Mouse (Mus musculus): ENCODE results near the gene Bbs9. TPM values are rescaled to one million over a fixed set of nuclear protein-coding genes. Genes with fewer than 3 reads are reported as not detected.

Gene Bbs9
- polyA plus RNA-seq, 1 experiment from 2014 or later: 20.4 TPM

GRCm38 (mm10) chr9:22786006-22786405 is 310.5 kb downstream of the Bbs9 start:
- Histone ChIP-seq H3K4me1 (no peaks in the 10 kb centered on the region), H3K36me3 (replicated peaks) (no peaks in the 10 kb centered on the region), H3K4me2 (no peak overlapping the region), H3K27me3 (no peaks in the 10 kb centered on the region), H3K9ac (no peak overlapping the region), H3K27ac (no peak overlapping the region), H3K9me3 (no peaks in the 10 kb centered on the region), H3K4me3 (replicated peaks) (no peak overlapping the region)
- no peak for ATAC-seq (ENCODE audit: low FRiP score)
- WGBS: 91% methylated on average over 4 of the region's 4 CpGs

GRCm38 (mm10) chr9:22788423-22788822 is 312.9 kb downstream of the Bbs9 start:
- Histone ChIP-seq H3K27me3 (no peaks in the 10 kb centered on the region), H3K4me1 (peaks cover 10% of the 10 kb centered on the region; the same call in 1 of the 2 replicates), H3K4me2 (no peak overlapping the region), H3K27ac (no peak overlapping the region), H3K4me3 (replicated peaks) (no peak overlapping the region), H3K9ac (no peak overlapping the region), H3K9me3 (no peaks in the 10 kb centered on the region), H3K36me3 (replicated peaks) (no peaks in the 10 kb centered on the region)
- WGBS: 90% methylated on average over 4 of the region's 4 CpGs
- no peak for ATAC-seq (ENCODE audit: low FRiP score)

- H3K9me3 ChIP-seq: no peaks in the 10 kb centered on the region
- no peak for ATAC-seq (ENCODE audit: low FRiP score)
- no peak overlapping the region for H3K27ac ChIP-seq
- peaks cover 10% of the 10 kb centered on the region; the same call in 1 of the 2 replicates for H3K4me1 ChIP-seq
- H3K4me2 ChIP-seq: no peak overlapping the region
- no peaks in the 10 kb centered on the region for H3K27me3 ChIP-seq
- no peak overlapping the region for H3K9ac ChIP-seq
- 90% methylated on average over 4 of the region's 4 CpGs for WGBS
- H3K36me3 ChIP-seq (replicated peaks): no peaks in the 10 kb centered on the region
- H3K4me3 ChIP-seq (replicated peaks): no peak overlapping the region
Observed at GRCm38 (mm10) chr9:22788850-22789249, 313.3 kb downstream of the Bbs9 start.

DNA sequence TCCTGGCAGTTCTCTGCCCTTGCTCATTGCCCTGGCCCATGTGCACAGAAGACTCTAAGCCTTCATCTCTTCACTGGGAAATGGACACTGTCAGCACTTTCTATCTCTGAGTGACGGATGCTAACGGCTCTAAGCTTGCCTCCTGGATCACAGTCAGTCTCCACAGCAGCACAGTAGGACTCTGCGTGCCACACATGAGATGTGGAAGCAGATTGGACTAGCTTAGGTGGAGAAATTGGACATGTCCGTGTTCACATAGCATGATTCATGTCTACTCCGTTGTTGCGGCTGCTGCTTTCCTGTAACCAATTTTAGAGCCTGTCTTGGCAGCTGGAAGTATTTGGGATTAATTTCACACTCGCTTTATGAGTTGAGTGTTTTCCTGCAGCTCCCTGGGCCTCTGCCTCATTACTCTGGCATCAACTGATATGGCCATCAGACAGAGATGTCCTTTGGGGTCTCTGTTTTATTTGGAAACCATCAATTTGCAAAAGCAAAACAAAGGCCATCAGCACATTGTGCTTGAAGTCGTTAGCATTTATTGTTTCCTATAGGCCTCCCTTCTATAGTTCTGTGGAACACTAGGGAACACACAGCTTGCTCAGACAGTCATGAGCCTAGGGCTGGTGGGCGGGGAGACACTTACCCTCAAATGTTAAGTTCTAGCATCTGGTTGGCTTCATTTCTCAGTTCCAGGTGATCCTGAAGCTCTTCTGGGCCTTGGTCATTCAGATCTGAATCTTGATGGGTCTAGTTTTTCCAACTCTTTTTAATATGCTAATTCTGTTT is 314.1 kb downstream of the Bbs9 start:
- Histone ChIP-seq H3K9ac (no peak overlapping the region), H3K27me3 (no peaks in the 10 kb centered on the region), H3K4me1 (peaks cover 10% of the 10 kb centered on the region; the same call in 1 of the 2 replicates), H3K9me3 (no peaks in the 10 kb centered on the region), H3K27ac (no peak overlapping the region), H3K4me2 (no peak overlapping the region), H3K36me3 (replicated peaks) (no peaks in the 10 kb centered on the region), H3K4me3 (replicated peaks) (no peak overlapping the region)
- WGBS: 81% methylated on average over 9 of the region's 9 CpGs
- no peak for ATAC-seq (ENCODE audit: low FRiP score)

DNA sequence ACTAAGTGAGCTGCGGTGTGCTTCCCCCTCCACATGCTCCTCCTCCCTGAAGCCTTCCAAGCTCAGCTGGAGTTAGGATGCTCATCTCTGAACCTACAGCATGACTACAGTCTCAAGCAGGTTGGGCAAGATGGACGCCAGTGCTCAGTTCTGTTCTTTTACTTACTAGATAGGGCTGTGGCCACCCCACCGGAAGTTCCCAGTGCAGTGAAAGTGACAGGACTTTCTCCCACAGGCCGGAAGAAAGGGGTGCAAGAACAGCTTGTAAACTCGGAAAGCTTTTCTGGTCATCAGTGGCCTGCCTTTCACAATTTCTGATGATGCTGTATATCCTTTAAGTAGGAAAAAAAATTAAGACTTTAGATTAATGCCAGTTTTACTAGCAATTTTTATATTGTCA is 315.7 kb downstream of the Bbs9 start:
- Histone ChIP-seq H3K9me3 (no peaks in the 10 kb centered on the region), H3K36me3 (replicated peaks) (no peaks in the 10 kb centered on the region), H3K4me3 (replicated peaks) (no peak overlapping the region), H3K27me3 (no peaks in the 10 kb centered on the region), H3K27ac (no peak overlapping the region), H3K4me1 (peaks cover 10% of the 10 kb centered on the region; the same call in 1 of the 2 replicates), H3K9ac (no peak overlapping the region), H3K4me2 (no peak overlapping the region)
- 93% methylated on average over 5 of the region's 5 CpGs for WGBS
- ATAC-seq (ENCODE audit: low FRiP score): no peak

DNA sequence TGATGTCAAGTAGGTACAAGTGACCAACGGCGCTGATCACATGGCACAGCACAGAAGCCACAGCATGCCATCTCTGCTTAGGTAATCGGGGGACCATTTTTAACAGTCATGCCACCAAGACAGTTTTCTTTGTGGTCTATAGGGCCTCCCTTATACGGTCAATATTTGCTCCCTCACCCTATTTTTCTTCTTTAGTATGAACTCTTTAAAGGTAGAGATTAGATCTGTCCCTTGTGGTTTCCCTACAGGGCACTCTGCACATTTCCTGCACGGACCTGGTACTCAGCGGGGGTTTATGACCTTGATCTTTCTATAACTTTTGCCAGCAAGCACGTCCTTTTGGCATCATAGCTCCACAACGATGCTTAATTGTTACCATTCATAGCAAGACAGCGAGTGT is 316.2 kb downstream of the Bbs9 start:
- Histone ChIP-seq H3K9ac (no peak overlapping the region), H3K4me1 (peaks cover 10% of the 10 kb centered on the region; the same call in 1 of the 2 replicates), H3K27me3 (no peaks in the 10 kb centered on the region), H3K36me3 (replicated peaks) (no peaks in the 10 kb centered on the region), H3K4me3 (replicated peaks) (no peak overlapping the region), H3K27ac (no peak overlapping the region), H3K9me3 (no peaks in the 10 kb centered on the region), H3K4me2 (no peak overlapping the region)
- no peak for ATAC-seq (ENCODE audit: low FRiP score)
- WGBS: 85% methylated on average over 9 of the region's 9 CpGs

DNA sequence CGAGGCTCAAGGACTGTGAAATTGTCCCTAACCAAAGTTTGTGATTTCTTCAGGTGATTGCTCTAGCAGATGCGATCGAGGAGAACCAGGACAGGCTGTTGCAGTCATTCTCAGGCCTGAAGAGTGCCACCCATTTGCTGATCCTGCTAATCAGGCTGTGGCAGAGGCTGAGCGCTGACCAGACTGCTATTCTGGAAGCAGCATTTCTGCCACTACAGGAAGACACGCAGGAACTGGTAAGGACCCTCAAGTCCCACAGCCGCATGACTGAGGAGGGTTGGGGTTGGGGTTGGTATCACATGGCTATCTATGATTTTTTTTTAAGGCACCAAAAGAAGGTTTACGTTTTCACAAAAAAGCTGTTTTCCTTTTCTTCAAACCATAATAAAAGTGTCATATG is 318.2 kb downstream of the Bbs9 start:
- H3K4me3 ChIP-seq (replicated peaks): no peak overlapping the region
- 0 out of 2 replicates have a peak overlapping the region, but pooled peaks have one; percentile 13 for H3K27ac ChIP-seq
- H3K27me3 ChIP-seq: no peaks in the 10 kb centered on the region
- H3K4me1 ChIP-seq: peaks cover 10% of the 10 kb centered on the region; the same call in 1 of the 2 replicates
- WGBS: 86% methylated on average over 7 of the region's 7 CpGs
- no peak for ATAC-seq (ENCODE audit: low FRiP score)
- no peaks in the 10 kb centered on the region for H3K36me3 ChIP-seq (replicated peaks)
- H3K9ac ChIP-seq: no peak overlapping the region
- H3K9me3 ChIP-seq: no peaks in the 10 kb centered on the region
- no peak overlapping the region for H3K4me2 ChIP-seq

- no peaks in the 10 kb centered on the region for H3K4me1 ChIP-seq
- WGBS: 80% methylated on average over 7 of the region's 7 CpGs
- no peaks in the 10 kb centered on the region for H3K27me3 ChIP-seq
- ATAC-seq (ENCODE audit: low FRiP score): no peak
- H3K4me3 ChIP-seq (replicated peaks): no peak overlapping the region
- H3K27ac ChIP-seq: no peak overlapping the region
- no peaks in the 10 kb centered on the region for H3K9me3 ChIP-seq
- H3K9ac ChIP-seq: no peak overlapping the region
- no peaks in the 10 kb centered on the region for H3K36me3 ChIP-seq (replicated peaks)
- H3K4me2 ChIP-seq: no peak overlapping the region
Observed at GRCm38 (mm10) chr9:22800675-22801074, 325.2 kb downstream of the Bbs9 start.

GRCm38 (mm10) chr9:22805981-22806380 is 330.5 kb downstream of the Bbs9 start:
- no peaks in the 10 kb centered on the region for H3K27me3 ChIP-seq
- no peaks in the 10 kb centered on the region for H3K36me3 ChIP-seq (replicated peaks)
- H3K4me1 ChIP-seq: no peaks in the 10 kb centered on the region
- no peak overlapping the region for H3K4me3 ChIP-seq (replicated peaks)
- 96% methylated on average over 1 of the region's 1 CpGs for WGBS
- ATAC-seq (ENCODE audit: low FRiP score): no peak
- H3K4me2 ChIP-seq: no peak overlapping the region
- H3K9me3 ChIP-seq: no peaks in the 10 kb centered on the region
- no peak overlapping the region for H3K9ac ChIP-seq
- no peak overlapping the region for H3K27ac ChIP-seq

DNA sequence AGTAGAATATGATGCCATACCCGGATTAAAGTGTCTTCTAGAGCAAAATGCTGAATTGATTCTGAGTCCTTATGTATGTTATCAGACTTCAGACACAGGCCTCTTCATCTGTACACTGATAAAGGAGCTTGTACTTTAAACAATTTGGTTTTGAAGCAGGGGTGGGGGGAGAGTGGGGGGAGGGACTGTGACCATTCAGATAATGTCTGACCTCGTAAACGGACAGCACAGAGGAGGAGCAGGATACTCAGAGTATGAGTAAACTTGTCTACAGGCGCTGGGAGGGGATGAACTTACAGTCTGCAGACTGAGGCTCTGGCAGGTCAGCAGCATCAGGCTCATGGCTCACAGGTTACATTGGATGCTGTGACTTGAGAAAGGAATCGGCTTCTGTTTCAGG is 331.0 kb downstream of the Bbs9 start:
- H3K9ac ChIP-seq: no peak overlapping the region
- H3K4me1 ChIP-seq: no peaks in the 10 kb centered on the region
- WGBS: 77% methylated on average over 5 of the region's 5 CpGs
- no peaks in the 10 kb centered on the region for H3K27me3 ChIP-seq
- ATAC-seq (ENCODE audit: low FRiP score): no peak
- H3K4me2 ChIP-seq: no peak overlapping the region
- H3K4me3 ChIP-seq (replicated peaks): no peak overlapping the region
- no peaks in the 10 kb centered on the region for H3K36me3 ChIP-seq (replicated peaks)
- H3K9me3 ChIP-seq: no peaks in the 10 kb centered on the region
- H3K27ac ChIP-seq: no peak overlapping the region

GRCm38 (mm10) chr9:22807693-22808092 is 332.2 kb downstream of the Bbs9 start:
- Histone ChIP-seq H3K36me3 (replicated peaks) (no peaks in the 10 kb centered on the region), H3K4me3 (replicated peaks) (no peak overlapping the region), H3K27ac (no peak overlapping the region), H3K4me2 (no peak overlapping the region), H3K9me3 (no peaks in the 10 kb centered on the region), H3K4me1 (no peaks in the 10 kb centered on the region), H3K27me3 (no peaks in the 10 kb centered on the region), H3K9ac (no peak overlapping the region)
- WGBS: 83% methylated on average over 5 of the region's 5 CpGs
- ATAC-seq (ENCODE audit: low FRiP score): no peak

- H3K4me1 ChIP-seq: no peaks in the 10 kb centered on the region
- no peaks in the 10 kb centered on the region for H3K36me3 ChIP-seq (replicated peaks)
- no peak overlapping the region for H3K9ac ChIP-seq
- H3K27ac ChIP-seq: no peak overlapping the region
- no peak overlapping the region for H3K4me2 ChIP-seq
- 86% methylated on average over 4 of the region's 4 CpGs for WGBS
- no peaks in the 10 kb centered on the region for H3K9me3 ChIP-seq
- H3K4me3 ChIP-seq (replicated peaks): no peak overlapping the region
- ATAC-seq (ENCODE audit: low FRiP score): no peak
- H3K27me3 ChIP-seq: no peaks in the 10 kb centered on the region
Observed at GRCm38 (mm10) chr9:22809621-22810126, 334.2 kb downstream of the Bbs9 start.

DNA sequence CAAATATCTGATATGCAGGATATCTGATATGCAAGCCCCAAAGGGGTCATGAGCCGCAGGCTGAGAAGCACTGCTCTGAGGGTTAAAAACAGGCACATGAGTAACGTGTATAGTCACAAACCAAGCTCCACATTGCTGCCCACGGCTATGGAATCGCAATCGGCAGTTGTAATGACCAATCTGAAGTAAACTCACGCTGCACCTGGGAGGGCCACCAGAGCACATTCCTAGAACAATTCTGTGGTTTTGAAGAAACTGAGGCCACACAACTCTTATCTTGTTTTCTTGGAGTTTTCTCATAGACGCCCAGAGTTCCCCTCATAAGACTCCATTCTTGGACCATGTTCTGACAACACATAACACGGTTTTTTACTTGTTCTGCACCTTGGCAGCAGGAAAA is 334.9 kb downstream of the Bbs9 start:
- H3K4me1 ChIP-seq: no peaks in the 10 kb centered on the region
- 90% methylated on average over 8 of the region's 8 CpGs for WGBS
- no peak for ATAC-seq (ENCODE audit: low FRiP score)
- H3K9me3 ChIP-seq: no peaks in the 10 kb centered on the region
- no peaks in the 10 kb centered on the region for H3K36me3 ChIP-seq (replicated peaks)
- H3K27ac ChIP-seq: no peak overlapping the region
- H3K4me3 ChIP-seq (replicated peaks): no peak overlapping the region
- H3K4me2 ChIP-seq: no peak overlapping the region
- H3K27me3 ChIP-seq: no peaks in the 10 kb centered on the region
- H3K9ac ChIP-seq: no peak overlapping the region

Data from forebrain, embryonic 12.5 days (tissue).